Mouse (Mus musculus) neural tube, embryonic 13.5 days (tissue): Measurements from ENCODE around the gene Xpo6. TPM values are rescaled to one million over a fixed set of nuclear protein-coding genes. Genes with fewer than 3 reads are reported as not detected.

ENCODE experiments used
- ATAC-seq: fragments of 200-750 bp; cut with Nextera tagmentation; 2 replicates; pipeline ENCODE4 v1.8.0; 2017; ENCODE audit warnings: low read depth, mild to moderate bottlenecking, moderate TSS enrichment, moderate library complexity
- H3K27ac ChIP-seq: fragments of 300-500 bp; sonication (generic); replicated peaks from 2 replicates; pipeline ENCODE4 v1.5.1; 2015; ENCODE audit warnings: moderate library complexity, mild to moderate bottlenecking, inconsistent platforms
- H3K27me3 ChIP-seq: fragments of 300-500 bp; sonication (generic); 2 replicates; pipeline ENCODE4 v1.6.1; 2015; ENCODE audit warnings: mild to moderate bottlenecking, inconsistent platforms
- H3K36me3 ChIP-seq: fragments of 300-500 bp; sonication (generic); 2 replicates; pipeline ENCODE4 v1.6.1; 2015; ENCODE audit warnings: mild to moderate bottlenecking, inconsistent platforms
- H3K4me1 ChIP-seq: fragments of 300-500 bp; sonication (generic); replicated peaks from 2 replicates; pipeline ENCODE4 v1.6.1; 2015; ENCODE audit warnings: inconsistent platforms
- H3K4me2 ChIP-seq: fragments of 300-500 bp; sonication (generic); 2 replicates; pipeline ENCODE4 v1.6.1; 2015; ENCODE audit warnings: inconsistent platforms, mild to moderate bottlenecking, moderate library complexity
- H3K4me3 ChIP-seq: fragments of 300-500 bp; sonication (generic); 2 replicates; pipeline ENCODE4 v1.5.1; 2015; ENCODE audit warnings: mild to moderate bottlenecking, inconsistent platforms
- H3K9ac ChIP-seq: fragments of 300-500 bp; sonication (generic); 2 replicates; pipeline ENCODE4 v1.6.1; 2015; ENCODE audit warnings: moderate library complexity, mild to moderate bottlenecking, inconsistent platforms
- H3K9me3 ChIP-seq: fragments of 300-500 bp; sonication (generic); 2 replicates; pipeline ENCODE4 v1.6.1; 2016; ENCODE audit warnings: inconsistent platforms
- WGBS: fragments of 180-500 bp; shearing (Covaris S2); methylation state at CpG from one replicate; pipeline ENCODE4 v1.1.7; 2015; 5-methylcytosine and 5-hydroxymethylcytosine counted together
- polyA plus RNA-seq: library from polyadenylated mRNA; unstranded; fragments of >200 nt; fragmentation: Nextera tagmentation; extraction: Ambion mirVana; gene quantifications from 2 replicates; pipeline ENCODE4 v1.2.1, GENCODE M21; 2015

Gene Xpo6
- polyA plus RNA-seq, 1 experiment from 2014 or later, result 47.8 TPM

DNA sequence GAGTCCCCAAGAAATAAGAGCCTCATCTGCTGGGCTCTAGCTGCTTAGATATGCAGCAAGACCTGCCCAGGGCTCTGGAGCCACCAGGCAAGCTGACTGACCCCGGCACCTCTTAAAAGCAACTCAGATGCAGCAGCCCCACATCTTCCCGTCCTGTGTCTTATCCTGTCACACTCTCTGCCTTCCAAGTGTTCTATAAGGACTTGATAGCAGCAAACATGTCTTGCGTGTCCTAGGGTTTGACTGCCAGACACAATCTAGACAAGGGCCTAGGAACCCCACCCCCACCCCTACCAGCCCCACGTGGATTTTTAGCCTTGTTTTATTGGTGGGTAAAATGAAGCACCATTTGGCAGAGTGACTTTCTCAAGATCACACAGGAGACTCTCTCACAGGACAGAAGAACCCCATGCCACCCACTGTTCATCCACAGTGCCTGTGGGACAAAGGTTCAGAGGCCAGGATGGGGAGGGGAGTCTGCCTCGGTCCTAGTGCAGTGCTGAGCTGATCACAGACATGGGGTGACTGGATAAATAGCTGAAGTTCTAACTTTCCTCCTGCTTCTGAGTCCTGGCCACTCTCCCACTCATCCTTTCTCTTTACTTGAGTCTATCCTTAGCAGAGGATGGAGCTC, 134.9 kb downstream of the Xpo6 start:
- H3K27me3 ChIP-seq, result no peaks in the 10 kb centered on the region
- 72% methylated on average over 5 of the region's 5 CpGs for WGBS
- H3K36me3 ChIP-seq, result no peaks in the 10 kb centered on the region
- no peak overlapping the region for H3K4me2 ChIP-seq
- H3K9ac ChIP-seq, result no peak overlapping the region
- 0 out of 2 replicates have a peak, but pooled peaks cover 5% of the 10 kb centered on the region for H3K9me3 ChIP-seq
- no peak overlapping the region for H3K4me3 ChIP-seq
- ATAC-seq, result no peak
- H3K4me1 ChIP-seq, result peaks cover 25% of the 10 kb centered on the region
- H3K27ac ChIP-seq, result no peak overlapping the region

- no peak for ATAC-seq
- no peak overlapping the region for H3K9ac ChIP-seq
- H3K27me3 ChIP-seq, result no peaks in the 10 kb centered on the region
- peaks cover 49% of the 10 kb centered on the region for H3K4me1 ChIP-seq
- no peak overlapping the region for H3K4me3 ChIP-seq
- H3K9me3 ChIP-seq, result 0 out of 2 replicates have a peak, but pooled peaks cover 5% of the 10 kb centered on the region
- 9% methylated on average over 4 of the region's 4 CpGs for WGBS
- H3K27ac ChIP-seq, result no peak overlapping the region
- H3K4me2 ChIP-seq, result no peak overlapping the region
- no peaks in the 10 kb centered on the region for H3K36me3 ChIP-seq
Measured at GRCm38 (mm10) chr7:126062228-126062627, 138.1 kb downstream of the Xpo6 start.

- Histone ChIP-seq H3K36me3 (no peaks in the 10 kb centered on the region), H3K4me3 (no peak overlapping the region), H3K9me3 (no peaks in the 10 kb centered on the region), H3K27ac (peak overlapping the region; percentile 25), H3K4me2 (peak overlapping the region; percentile 13; the same call in 1 of the 2 replicates), H3K27me3 (no peaks in the 10 kb centered on the region), H3K9ac (0 out of 2 replicates have a peak overlapping the region, but pooled peaks have one; percentile 6), H3K4me1 (peaks cover 69% of the 10 kb centered on the region)
- peak; percentile 50; the same call in 1 of the 2 replicates for ATAC-seq
- 11% methylated on average over 7 of the region's 7 CpGs for WGBS
Measured at GRCm38 (mm10) chr7:126058918-126059317, 141.4 kb downstream of the Xpo6 start.

DNA sequence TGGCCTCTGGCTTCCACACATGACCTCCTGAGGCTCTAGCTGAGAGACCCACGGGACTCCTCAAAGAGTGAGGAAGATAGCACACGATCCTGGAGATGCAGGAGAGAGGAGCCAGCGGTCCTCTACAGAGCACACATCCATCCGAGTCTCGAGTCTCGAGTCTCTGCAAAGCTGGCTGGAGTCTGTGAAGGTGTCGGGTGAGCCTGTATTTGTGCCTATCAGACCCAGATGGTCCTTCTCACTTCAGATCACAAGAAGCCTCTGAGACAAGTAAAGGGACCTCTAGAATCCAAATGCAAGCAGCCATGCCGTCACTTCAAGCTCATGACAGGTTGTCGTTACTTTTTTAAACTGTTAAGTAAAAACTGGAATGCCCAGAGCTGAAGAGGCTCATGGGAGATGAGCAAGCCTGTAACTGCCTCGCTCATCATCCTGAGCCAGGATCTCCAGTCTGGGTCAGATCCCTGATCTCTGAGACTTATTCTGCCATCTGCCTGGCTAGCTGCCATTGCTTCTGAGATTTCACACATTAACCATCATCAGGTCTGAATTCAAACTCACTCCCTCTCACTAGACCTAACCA, 142.9 kb downstream of the Xpo6 start:
- ATAC-seq, result no peak
- Histone ChIP-seq H3K36me3 (no peaks in the 10 kb centered on the region), H3K27me3 (no peaks in the 10 kb centered on the region), H3K4me3 (no peak overlapping the region), H3K27ac (no peak overlapping the region), H3K4me1 (peaks cover 80% of the 10 kb centered on the region), H3K9me3 (no peaks in the 10 kb centered on the region), H3K4me2 (no peak overlapping the region), H3K9ac (no peak overlapping the region)
- 69% methylated on average over 10 of the region's 10 CpGs for WGBS

- WGBS, result 57% methylated on average over 6 of the region's 6 CpGs
- Histone ChIP-seq H3K36me3 (no peaks in the 10 kb centered on the region), H3K27me3 (no peaks in the 10 kb centered on the region), H3K9me3 (no peaks in the 10 kb centered on the region), H3K4me1 (peaks cover 90% of the 10 kb centered on the region), H3K4me3 (no peak overlapping the region), H3K9ac (0 out of 2 replicates have a peak overlapping the region, but pooled peaks have one; percentile 5), H3K4me2 (no peak overlapping the region), H3K27ac (peak overlapping the region; percentile 56; the same call in 1 of the 2 replicates)
- no peak for ATAC-seq
Measured at GRCm38 (mm10) chr7:126054574-126054973, 145.7 kb downstream of the Xpo6 start.

- no peaks in the 10 kb centered on the region for H3K36me3 ChIP-seq
- H3K9ac ChIP-seq, result no peak overlapping the region
- H3K27me3 ChIP-seq, result no peaks in the 10 kb centered on the region
- 67% methylated on average over 7 of the region's 7 CpGs for WGBS
- H3K4me1 ChIP-seq, result peaks cover 85% of the 10 kb centered on the region
- no peak overlapping the region for H3K4me3 ChIP-seq
- no peak overlapping the region for H3K27ac ChIP-seq
- no peak for ATAC-seq
- H3K4me2 ChIP-seq, result no peak overlapping the region
- no peaks in the 10 kb centered on the region for H3K9me3 ChIP-seq
Measured at GRCm38 (mm10) chr7:126053618-126054017, 146.7 kb downstream of the Xpo6 start.

GRCm38 (mm10) chr7:126051910-126052309, 148.4 kb downstream of the Xpo6 start:
- peak overlapping the region; percentile 54; the same call in 1 of the 2 replicates for H3K27ac ChIP-seq
- no peak overlapping the region for H3K4me2 ChIP-seq
- WGBS, result 27% methylated on average over 6 of the region's 6 CpGs
- H3K27me3 ChIP-seq, result no peaks in the 10 kb centered on the region
- peaks cover 72% of the 10 kb centered on the region for H3K4me1 ChIP-seq
- H3K4me3 ChIP-seq, result no peak overlapping the region
- H3K9ac ChIP-seq, result no peak overlapping the region
- no peaks in the 10 kb centered on the region for H3K36me3 ChIP-seq
- no peaks in the 10 kb centered on the region for H3K9me3 ChIP-seq
- no peak for ATAC-seq

Other genes with a start within 250 kb of the Xpo6 start
- 11.1 and 14.2 TPM in 2 replicates for gene Gsg1l, start 118.1 kb downstream of the Xpo6 start, polyA plus RNA-seq
- gene Sbk1, start 72.1 kb upstream of the Xpo6 start, polyA plus RNA-seq, result 238 and 247 TPM in 2 replicates
- gene Lat, start 169.1 kb upstream of the Xpo6 start, polyA plus RNA-seq, result 1.2 and 1.5 TPM in 2 replicates
- gene Spns1, start 176.9 kb upstream of the Xpo6 start, polyA plus RNA-seq, result 68.5 and 73.0 TPM in 2 replicates
- 3.1 and 3.5 TPM in 2 replicates for gene Nfatc2ip, start 196.2 kb upstream of the Xpo6 start, polyA plus RNA-seq
- gene Cd19, start 214.4 kb upstream of the Xpo6 start, polyA plus RNA-seq, result 0.07 TPM in 1 of 2 replicates, not detected in the other
- gene Rabep2, start 228.3 kb upstream of the Xpo6 start, polyA plus RNA-seq, result 24.6 and 25.6 TPM in 2 replicates